Mouse (Mus musculus): ENCODE measurements around the gene Chrne.

Chrne gene

DNA sequence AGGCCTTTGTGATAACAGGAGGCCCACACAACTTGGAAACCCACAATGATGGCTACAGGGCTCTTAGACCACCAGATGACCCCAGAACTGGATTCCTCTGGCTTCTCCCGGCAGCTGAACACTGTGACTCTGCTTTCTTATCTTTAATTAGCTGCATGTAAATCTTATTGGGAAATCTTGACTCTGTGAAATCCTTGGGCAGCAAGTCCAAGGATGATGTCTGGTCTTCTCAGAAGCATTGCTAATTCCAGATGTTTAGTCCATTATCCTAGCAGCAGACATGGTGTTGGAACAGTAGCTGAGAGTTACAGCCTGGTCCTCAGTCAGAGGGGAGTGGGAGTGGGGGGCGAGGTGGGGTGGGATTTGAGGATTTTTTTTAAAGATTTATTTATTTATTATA, 9.4 kb upstream of the Chrne start:
- no peak for DNase-seq (ENCODE audit: low spot score in 2 of 2)

DNA sequence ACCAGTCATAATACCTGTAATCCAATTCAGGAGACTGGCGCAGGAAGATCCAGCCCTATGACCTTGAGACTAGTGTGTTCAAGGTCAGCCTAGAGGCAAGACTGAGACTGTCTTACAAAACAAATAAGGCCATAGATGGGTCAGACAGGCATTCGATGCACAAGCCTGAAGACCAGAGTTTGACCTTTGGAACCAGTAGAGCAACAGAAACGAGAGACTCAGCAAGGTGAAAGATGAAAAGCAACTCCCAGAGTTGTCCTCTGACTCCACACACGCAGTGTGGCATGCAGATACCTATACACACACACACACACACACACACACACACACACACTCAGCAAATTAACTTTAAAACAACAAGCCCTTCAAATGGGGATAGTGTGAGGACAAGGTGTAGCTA, 7.9 kb upstream of the Chrne start:
- no peak for DNase-seq (ENCODE audit: low spot score in 2 of 2)

DNA sequence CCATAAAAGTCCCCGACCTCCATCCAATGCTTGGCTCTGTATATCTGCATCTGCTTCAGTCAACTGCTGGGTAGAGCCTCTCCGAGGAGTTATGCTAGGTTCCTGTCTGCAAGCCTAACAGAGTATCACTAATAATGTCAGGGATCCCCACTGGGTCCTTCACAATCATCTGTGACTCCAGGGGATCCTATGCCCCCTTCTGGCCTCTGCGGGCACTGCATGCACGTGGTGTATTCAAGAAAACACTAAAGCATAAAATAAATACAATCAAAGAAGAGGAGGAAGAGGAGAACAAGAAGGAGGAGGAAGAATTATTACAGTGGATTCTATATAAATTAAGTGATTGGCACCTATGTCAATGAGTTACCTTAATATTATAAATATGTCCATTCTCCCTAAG, 6.5 kb upstream of the Chrne start:
- peak in 1 of 2 experiments; percentile 50 for DNase-seq (ENCODE audit: low spot score in 2 of 2)

DNA sequence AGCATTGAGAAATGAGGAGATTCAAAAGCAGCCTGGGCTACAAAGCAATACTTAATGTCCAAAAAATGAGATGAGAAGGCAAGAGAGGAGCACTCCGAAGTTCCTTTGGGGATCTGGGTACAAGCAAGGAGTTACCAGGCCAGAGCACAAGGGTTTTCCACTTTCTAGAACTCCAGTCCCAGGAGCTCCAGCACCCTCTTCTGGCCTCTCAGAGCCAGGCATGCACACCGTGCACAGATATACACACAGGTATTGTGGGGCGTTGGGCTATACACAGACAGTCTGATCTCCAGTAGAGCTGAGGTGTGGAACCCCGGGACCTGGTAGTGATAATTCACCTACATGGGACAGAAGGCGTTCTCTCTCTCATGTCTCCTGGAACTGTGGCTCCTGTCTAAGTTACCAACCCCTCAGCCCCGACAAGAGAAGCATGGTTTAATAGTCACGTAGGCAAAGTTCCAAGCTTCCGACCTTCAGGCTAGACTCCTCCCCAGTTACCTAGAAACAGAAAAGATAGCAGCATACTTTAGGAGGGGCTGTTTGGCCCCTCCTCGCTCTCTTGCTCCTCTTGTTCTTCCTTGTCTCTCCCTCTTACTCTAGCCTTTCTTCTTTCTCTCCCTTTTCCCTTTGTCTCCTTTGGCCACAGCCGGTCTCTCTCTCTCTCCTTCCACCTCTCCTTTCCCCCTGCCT, 4.2 kb upstream of the Chrne start:
- no peak for DNase-seq (ENCODE audit: low spot score in 2 of 2)

DNA sequence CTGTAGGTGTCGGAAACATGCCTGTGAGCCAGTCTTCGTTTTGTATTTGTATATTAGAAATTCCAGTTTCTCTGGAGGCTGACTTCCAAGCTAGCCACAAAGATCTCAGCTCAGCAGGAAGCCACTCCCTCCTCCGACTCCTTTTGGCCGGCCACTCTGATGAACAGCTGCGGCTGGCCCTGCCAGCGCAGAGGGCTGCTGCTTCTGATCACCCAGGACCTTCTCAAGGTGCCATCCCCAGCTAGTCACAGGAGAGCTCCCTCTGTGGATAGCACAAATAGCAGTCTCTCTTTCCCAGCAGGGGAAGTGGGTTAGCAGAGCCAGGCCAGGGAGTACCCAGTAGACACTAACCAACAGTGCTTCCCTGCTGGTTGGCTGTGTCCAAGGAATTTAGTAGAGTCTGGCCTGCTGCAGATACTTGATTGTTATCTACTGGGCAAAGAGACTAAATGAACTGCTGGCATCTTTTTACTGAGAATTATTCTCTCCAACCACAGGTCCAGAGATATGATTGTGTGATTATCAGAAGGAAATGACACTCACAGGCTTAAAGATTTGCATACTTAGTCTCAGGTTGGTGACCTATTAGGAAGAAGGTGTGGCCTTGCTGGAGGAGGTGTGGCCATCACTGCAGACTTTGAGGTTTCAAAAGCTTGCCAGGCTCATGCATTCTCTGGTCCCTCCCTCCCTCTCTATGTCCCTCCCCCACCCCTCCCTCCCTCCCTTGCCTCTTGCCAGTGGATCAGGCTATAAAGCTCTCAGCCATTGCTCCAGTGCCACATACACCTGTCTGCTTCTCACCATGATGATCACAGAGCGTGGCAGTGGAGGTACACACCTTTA, 3.2 kb upstream of the Chrne start:
- DNase-seq (ENCODE audit: low spot score in 2 of 2) = no peak

DNA sequence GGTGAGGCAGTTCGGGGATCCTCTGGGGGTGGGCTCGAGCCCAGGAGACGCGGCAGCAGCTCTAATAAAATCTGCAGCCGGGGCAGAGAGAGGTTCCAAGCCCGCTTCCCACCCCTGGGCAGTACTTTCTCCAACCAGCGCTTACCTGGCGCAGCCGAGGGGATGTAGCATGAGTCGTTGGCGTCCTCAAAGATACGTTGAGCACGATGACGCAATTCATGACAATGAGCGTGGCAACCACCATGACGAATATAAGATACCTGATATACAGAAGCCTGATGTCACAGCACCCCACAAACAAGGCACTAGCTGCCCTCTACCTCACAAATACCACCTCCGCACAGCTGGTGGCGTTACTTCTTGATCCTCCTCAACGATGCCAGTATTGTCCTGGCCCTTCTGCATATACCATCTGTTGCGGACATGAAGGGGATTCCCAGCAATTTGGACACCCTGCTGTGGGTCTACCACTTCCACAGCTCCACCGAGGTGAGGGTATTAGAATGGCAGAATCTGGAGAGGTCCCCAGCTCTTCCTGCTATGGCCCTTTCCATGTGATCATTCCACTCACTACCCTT, 3.4 kb downstream of the Chrne start, which contains the start of gene 4930544D05Rik:
Gene 4930544D05Rik, plus strand, starts transcription at position 333 of the 578 bp plus-strand sequence.
- DNase-seq (ENCODE audit: low spot score in 2 of 2) = no peak

DNA sequence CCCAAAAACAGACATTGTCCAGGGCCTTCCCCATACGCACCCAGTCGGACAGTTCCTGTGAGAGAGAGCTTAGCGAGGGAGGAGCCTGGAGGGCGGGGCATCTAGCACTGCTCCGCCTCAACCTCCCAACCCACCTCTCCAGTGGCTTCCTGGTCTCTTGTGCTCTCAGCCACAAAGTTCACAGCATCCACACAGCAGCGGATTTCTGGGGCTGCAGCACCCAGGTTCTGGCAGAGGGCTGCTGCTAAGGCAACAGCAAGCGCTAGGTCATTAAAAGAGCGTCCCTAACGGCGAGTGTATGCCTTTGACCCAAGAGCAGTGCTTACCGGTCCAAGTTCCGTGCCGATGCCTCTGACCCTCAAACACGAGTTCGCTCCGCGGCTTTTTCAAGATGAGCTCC, 3.9 kb downstream of the Chrne start:
- DNase-seq (ENCODE audit: low spot score in 2 of 2) = no peak

DNA sequence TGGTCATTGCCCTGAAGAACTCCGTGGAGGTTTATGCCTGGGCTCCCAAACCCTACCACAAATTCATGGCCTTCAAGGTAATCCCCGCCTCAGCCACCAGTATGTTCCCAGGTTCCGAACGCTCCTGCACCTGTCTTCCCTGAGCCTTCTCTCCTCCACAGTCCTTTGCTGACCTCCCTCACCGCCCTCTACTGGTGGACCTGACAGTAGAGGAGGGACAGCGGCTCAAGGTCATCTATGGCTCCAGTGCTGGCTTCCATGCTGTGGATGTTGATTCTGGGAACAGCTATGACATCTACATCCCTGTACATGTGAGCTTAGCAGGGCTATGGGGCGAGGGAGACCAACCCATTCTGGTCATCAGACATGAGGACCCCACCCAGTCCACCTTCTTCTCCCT, 6.5 kb downstream of the Chrne start:
- no peak for DNase-seq (ENCODE audit: low spot score in 2 of 2)

DNA sequence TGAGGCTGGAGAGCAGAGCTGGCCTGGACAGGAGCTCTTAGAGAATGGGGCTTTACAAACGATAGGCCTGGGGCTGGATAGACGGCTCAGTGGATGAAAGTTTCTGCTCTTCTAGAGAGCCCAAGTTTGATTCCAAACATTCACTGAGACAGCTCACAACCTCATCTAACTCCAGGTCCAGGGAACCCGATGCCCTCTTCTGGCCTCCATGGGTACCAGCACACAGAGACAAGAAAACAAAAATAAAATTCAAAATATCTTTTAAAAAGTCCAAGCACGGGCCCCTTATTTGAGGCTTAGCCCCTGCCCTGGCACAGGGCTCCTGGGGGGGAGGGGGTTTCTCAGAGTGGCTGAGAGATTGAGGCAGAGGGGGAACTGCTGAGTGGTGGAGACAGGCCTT, 8.3 kb downstream of the Chrne start:
- DNase-seq (ENCODE audit: low spot score in 2 of 2) = no peak

DNA sequence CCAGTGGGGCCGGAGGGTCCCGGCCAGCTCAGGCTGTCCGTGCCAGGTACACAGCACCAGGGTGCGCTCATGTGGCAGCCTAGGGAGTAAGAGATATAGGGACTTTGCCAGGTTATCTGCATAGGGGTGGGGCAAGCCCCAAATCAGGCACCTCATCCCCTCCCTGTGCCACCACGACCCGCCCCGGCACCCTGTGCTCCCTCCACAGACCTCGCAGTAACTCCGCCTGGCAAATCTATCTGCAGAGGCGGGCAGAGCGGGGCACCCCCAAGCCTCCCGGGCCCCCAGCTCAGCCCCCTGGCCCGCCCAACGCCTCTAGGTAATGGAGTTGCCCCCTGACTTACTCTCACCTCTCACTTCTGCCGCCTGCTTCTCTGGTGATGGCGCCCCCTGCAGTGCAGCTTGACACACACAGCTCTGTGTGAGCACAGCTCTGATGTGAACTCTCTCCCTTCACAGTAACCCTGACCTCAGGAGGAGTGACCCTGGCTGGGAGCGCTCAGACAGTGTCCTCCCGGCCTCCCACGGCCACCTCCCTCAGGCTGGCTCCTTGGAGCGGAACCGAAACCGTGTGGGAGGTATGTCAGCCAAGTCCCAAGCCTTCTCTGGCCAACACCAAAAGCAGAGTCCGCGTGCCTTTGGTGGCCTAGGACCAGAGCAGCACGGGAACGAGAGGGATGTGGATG, 10.5 kb downstream of the Chrne start:
- no peak for DNase-seq (ENCODE audit: low spot score in 2 of 2)

DNA sequence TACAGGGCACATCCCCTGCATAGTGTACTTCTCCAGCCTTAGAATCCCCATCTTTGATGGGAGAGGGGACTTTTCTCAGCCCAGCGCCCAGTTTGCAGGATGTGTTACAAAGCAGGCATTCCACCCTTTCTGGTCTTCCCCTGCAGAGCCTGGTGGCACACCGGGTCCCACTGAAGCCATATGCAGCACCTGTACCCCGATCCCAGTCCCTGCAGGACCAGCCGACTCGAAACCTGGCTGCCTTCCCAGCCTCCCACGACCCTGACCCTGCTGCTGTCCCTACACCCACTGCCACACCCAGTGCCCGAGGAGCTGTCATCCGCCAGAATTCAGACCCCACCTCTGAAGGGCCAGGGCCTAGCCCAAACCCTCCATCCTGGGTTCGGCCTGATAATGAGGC, 11.4 kb downstream of the Chrne start:
- DNase-seq (ENCODE audit: low spot score in 2 of 2) = no peak

DNA sequence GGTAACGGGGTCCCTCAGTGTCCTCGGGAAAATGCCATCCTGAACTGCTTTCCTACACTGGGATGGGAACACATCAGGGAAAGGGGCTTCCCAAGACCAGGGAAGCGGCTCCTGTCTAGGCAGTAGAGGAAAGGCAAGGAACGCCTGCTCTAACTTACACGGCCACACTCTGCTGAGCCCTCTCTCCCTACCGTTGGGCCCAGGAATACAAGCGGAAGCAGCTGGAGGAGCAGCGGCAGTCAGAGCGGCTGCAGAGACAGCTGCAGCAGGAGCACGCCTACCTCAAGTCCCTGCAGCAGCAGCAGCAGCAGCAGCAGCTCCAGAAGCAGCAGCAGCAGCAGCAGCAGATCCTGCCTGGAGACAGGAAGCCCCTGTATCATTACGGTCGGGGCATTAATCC, 12.3 kb downstream of the Chrne start:
- DNase-seq (ENCODE audit: low spot score in 2 of 2) = no peak

DNA sequence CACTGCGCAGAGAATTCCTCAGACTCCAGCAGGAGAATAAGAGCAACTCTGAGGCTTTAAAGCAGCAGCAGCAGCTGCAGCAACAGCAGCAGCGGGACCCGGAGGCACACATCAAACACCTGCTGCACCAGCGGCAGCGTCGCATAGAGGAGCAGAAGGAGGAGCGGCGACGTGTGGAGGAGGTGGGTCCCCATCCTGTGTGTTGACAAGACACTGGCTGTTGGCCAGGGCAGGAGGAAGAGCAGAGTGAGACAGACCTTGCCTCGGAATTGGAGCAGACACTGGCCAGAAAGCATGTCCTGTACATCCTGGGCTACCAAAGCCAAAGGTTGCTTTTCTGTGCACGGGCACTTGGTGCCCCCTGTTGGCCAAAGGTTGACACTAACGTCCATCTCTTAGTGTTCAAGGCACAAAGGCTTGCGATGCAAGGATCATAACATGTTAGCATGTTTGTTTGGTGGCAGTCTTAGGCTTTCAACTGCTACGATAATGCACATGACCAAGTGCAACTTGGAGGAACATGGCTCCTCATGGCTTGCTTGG, 13.9 kb downstream of the Chrne start:
- peak; percentile 60 to 80 for DNase-seq (ENCODE audit: low spot score in 2 of 2)

DNA sequence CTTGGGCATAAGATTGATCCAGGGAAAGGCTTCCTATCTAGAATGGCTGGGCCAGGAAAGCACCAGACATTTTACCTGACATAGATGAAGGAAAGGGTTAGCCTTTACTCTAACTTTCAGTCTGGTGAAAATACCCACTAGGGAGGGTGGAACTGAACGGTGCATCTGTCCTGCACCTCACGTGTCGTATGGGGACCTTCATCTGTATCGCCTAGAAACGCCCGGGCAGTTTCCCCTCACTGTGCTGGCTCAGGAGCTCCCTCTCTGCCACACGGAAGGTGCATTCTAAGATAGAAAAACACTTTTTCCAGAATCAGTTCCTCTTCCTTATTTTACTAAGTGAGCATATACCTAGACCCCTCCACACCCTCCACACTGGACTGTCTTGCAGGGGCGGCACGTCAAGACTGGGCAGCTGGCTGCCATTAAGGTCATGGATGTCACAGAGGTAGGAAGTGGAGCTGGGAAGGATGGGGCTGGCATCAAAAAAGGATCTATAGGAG, 20.5 kb downstream of the Chrne start:
- no peak for DNase-seq (ENCODE audit: low spot score in 2 of 2)

DNA sequence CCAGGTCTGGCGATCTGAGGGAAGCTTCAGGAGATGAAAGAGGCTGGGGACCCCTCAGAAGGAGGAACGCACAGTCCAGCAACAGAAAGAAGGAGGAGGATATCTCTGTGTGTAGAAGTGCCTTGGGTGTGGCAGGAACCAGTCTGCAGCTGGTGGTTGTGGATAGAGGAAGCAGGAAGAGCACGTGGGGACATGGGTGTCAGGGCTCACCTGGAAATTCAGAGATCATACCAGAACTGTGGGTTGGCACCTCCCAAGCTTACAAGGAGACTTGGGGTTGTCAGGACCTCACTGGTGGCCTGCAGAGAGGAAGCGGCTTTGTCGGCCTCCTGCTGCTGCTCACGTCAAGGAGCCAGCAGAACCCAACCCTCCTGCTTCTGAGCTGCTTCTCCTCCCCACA, 21.7 kb downstream of the Chrne start:
- no peak for DNase-seq (ENCODE audit: low spot score in 2 of 2)

DNA sequence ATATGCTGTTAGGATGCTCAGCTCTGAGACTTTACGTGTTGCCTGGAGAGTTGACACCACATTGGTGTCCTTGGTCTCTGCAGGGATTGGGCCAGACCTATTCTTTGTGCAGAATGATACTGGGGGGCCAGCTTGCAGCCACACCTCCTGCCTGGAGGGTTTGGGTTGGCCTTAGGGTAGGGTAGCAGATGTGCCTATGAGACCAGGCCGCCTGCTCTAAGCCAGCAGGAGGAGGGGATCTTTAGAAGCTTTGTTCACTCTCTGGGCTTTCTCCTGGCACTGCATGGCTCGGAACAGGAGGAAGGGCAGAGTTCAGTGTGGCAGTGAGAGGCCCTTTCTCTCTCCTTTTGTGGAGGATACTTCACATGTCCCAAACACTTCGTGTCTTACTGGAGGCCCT, 22.9 kb downstream of the Chrne start:
- no peak for DNase-seq (ENCODE audit: low spot score in 2 of 2)

DNA sequence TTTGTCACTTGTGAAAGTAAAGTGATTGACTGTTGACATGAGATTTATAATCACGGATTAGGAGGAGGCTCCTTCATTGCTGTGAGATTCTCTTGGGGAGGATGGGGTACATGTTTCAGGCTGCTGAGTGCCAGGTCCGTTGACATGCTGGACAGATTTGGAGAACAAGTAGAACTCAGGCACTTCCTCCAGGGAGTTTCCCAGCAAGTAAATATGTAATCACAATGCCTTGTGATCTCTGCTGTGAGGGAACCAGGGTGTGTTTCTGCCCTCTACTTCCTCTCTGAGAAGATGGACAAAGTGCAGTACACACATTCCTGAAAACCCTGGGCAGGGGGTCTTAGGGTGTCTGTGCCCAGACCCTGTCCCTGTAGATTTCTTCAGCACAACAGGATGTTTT, 23.4 kb downstream of the Chrne start:
- no peak for DNase-seq (ENCODE audit: low spot score in 2 of 2)

DNA sequence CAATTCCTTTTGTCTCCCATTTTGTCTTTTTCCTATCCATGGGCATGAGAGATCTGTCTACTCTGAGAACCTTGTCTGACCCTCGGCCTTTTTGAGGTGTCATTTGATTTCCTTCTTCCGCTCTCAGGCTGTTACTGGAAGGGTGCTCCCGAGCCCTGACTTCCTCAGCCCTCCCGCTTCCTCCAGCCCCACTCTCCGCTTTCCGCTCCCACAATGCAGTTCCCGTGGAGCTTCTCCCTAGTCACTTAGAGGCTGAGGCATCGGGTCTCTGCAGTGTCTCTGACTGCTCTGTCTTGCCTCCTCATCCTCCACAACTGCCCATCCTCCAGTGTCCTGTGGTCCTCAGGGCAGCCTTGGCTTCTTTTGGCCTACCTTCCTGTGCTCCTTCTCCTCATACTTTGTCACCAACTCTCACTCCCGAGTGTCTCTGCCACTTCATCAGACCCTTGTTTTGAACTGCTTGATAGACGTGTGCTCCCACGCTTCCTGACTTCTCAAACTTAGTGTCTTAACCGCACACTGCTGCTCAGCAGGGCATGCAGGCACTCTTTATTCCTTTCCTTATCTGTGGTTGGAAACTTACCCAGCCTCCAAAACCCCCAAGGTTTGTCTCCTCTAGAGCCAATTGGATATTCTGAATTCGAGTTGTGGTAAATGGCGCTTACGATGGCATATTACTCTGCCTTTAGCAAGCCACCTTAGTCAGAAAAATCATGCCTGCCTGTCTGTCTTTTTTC, 24.6 kb downstream of the Chrne start:
- no peak for DNase-seq (ENCODE audit: low spot score in 2 of 2)

DNA sequence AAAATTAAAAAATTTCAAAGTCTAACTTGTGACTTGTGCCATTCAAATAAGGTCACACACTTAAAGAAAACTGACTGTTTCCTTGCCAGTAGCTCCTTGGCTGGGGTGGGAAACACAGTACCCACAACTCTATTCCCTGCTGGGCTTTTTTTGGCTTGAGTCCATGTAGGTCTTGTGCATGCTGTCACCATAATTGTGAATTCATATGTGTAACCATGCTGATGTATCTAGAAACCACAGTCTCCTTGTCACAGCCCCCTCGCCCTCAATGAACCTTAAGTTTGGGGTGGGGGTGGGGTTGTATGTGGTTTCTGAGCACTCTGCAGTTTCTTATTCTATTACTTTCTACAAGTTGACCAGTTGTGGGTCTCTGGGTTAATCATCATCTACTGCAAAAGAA, 27.3 kb downstream of the Chrne start:
- peak in 1 of 2 experiments; percentile 25 for DNase-seq (ENCODE audit: low spot score in 2 of 2)

DNA sequence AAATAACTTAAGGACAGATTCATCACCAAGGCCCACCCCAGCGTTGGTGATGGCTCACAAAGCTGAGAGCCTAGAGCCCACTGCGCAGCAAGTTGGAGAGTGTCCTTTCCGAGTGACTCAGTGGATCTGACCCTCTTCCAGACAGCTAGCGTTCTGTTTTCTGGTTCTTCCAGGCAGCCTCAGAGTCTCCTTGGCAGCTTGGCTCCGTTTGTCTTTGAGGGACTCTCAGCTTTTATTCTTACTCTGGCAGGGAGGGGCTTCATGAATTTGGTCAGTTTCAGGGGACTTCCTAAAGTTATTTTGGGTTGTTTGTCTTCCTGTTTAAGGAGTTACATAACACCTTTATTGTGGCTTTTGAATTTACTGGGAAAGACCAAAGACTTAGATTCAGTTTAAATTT, 32.1 kb downstream of the Chrne start:
- no peak for DNase-seq (ENCODE audit: low spot score in 2 of 2)

DNA sequence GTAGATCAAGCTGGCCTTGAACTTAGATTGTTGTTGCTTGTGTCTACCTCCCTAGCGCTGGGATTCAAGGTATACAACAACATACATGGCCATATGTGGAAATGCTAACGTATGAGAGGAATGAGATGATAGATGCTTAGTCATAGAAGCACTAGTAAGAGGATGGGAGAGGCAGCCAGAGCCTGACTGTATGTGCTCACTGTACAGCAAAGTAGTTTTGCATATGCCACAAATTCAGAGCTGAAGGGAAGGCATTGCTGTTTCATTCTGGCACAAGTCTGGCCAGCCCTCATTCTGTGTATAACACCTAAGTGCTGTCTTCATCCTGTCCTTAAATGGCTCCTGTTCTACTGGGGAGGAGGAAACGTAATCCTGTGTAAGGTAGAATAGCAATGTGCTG, 32.8 kb downstream of the Chrne start:
- no peak for DNase-seq (ENCODE audit: low spot score in 2 of 2)

All from cerebellum, postnatal 4 days (tissue).